Mouse (Mus musculus): ENCODE measurements around the gene Hsd17b11.

Hsd17b11 gene

GRCm38 (mm10) chr5:103980705-103981560 lies 40.8 kb downstream of the Hsd17b11 start:
- 90% methylated on average over 9 of the region's 9 CpGs for WGBS

- 92% methylated on average over 7 of the region's 7 CpGs for WGBS
Measured at GRCm38 (mm10) chr5:103977907-103978570, 43.7 kb downstream of the Hsd17b11 start.

GRCm38 (mm10) chr5:103977297-103977696 lies 44.4 kb downstream of the Hsd17b11 start, which contains the start of gene Hsd17b13:
TSS of gene Hsd17b13 (minus strand) at chr5:103977410.
- 90% methylated on average over 4 of the region's 4 CpGs for WGBS

GRCm38 (mm10) chr5:103975736-103976135 lies 46.0 kb downstream of the Hsd17b11 start:
- WGBS = 72% methylated on average over 7 of the region's 7 CpGs

GRCm38 (mm10) chr5:103972801-103973200 lies 48.9 kb downstream of the Hsd17b11 start:
- WGBS = 43% methylated on average over 13 of the region's 13 CpGs

GRCm38 (mm10) chr5:103972379-103972778 lies 49.3 kb downstream of the Hsd17b11 start:
- WGBS = 54% methylated on average over 19 of the region's 19 CpGs

GRCm38 (mm10) chr5:103971051-103971450 lies 50.7 kb downstream of the Hsd17b11 start:
- WGBS = 81% methylated on average over 5 of the region's 5 CpGs

- WGBS = 70% methylated on average over 1 of the region's 1 CpGs
Measured at GRCm38 (mm10) chr5:103962935-103963429, 58.7 kb downstream of the Hsd17b11 start.

GRCm38 (mm10) chr5:103954638-103955037 lies 67.1 kb downstream of the Hsd17b11 start:
- 55% methylated on average over 5 of the region's 5 CpGs for WGBS

- WGBS = 55% methylated on average over 10 of the region's 10 CpGs
Measured at GRCm38 (mm10) chr5:103953135-103954083, 68.3 kb downstream of the Hsd17b11 start.

- 94% methylated on average over 15 of the region's 15 CpGs for WGBS
Measured at GRCm38 (mm10) chr5:103950138-103950537, 71.6 kb downstream of the Hsd17b11 start.

- 68% methylated on average over 6 of the region's 6 CpGs for WGBS
Measured at GRCm38 (mm10) chr5:103943183-103943582, 78.5 kb downstream of the Hsd17b11 start.

GRCm38 (mm10) chr5:103939856-103940255 lies 81.9 kb downstream of the Hsd17b11 start:
- WGBS = 86% methylated on average over 1 of the region's 1 CpGs
